Mouse (Mus musculus) frontal cortex, postnatal 14 days (tissue): ENCODE data around the gene Hist1h4d.
"Not testable (repeated sequence)": the region's sequence is repeated elsewhere in the genome, so short reads cannot be mapped to it uniquely, and the experiment has no call there.

Source experiments
- DNase-seq, 2 experiments: peaks; one replicate each; pipeline ENCODE4 v3.0.0; 2022; ENCODE audit warnings: low spot score in 2 of 2

Gene Hist1h4d

DNA sequence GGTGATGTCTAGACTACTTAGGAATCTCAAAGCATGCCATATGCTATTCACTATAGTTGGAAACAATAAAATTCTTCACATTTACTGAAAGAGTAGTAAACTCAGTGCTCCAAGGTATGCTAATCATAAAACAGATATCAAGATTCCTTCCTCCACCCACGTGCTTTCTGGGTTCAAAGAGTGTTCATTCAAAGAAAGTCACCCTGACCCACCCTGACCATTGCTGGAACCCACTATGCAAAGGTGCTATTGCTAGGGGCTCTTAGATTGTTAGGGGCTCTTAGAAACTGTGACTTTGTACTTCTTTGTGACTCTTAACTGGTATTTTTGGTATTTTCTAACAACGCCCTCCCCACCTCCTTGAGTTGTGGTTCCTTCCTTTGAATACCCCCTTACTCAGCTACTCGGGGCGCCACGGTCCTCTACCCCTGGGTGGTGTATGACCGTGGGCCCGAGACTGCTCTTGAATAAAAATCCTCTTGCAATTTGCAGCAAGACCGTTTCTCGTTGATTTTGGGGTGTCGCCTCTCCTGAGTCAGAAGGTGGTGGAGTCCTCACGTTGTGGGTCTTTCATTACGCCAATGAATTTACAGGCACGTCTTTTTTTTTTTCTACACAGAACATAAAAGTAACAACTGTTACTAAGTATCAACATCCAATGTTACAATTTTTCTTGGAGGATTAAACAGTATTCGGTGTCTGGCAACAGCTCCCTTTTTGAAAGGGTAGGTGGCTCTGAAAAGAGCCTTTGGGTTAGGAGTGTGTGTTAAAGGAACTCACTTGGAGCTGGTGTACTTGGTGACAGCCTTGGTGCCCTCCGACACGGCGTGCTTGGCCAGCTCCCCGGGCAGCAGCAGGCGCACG is 8.1 kb upstream of the Hist1h4d start:
- not testable (repeated sequence) for DNase-seq

DNA sequence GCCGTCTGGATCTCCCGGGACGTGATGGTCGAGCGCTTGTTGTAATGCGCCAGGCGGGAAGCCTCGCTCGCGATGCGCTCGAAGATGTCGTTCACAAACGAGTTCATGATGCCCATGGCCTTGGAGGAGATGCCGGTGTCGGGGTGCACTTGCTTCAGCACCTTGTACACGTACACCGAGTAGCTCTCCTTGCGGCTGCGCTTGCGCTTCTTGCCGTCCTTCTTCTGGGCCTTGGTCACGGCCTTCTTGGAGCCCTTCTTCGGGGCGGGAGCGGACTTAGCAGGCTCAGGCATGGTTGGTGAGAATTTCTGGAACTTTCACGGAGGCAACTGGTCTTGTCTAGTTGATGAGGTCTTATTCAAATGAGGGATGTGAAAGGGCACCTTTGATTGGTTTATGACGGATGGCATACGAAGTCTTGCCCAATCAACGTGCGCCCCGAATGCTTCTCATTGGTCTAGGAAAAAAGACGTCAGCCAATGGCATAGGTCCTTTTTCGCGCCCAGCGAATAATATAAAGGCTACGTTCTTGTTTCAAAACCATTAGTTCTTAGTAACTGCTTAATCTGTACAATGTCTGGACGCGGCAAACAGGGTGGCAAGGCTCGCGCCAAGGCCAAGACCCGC is 7.4 kb upstream of the Hist1h4d start, which contains the start of the genes Hist1h2bf and Hist1h2ad:
Gene Hist1h2bf (minus strand): TSS at position 299 of the 627 bp plus-strand sequence.
Gene Hist1h2ad (plus strand): TSS at position 484 of the 627 bp plus-strand sequence.
- DNase-seq, result peak; percentile 91 to 96

DNA sequence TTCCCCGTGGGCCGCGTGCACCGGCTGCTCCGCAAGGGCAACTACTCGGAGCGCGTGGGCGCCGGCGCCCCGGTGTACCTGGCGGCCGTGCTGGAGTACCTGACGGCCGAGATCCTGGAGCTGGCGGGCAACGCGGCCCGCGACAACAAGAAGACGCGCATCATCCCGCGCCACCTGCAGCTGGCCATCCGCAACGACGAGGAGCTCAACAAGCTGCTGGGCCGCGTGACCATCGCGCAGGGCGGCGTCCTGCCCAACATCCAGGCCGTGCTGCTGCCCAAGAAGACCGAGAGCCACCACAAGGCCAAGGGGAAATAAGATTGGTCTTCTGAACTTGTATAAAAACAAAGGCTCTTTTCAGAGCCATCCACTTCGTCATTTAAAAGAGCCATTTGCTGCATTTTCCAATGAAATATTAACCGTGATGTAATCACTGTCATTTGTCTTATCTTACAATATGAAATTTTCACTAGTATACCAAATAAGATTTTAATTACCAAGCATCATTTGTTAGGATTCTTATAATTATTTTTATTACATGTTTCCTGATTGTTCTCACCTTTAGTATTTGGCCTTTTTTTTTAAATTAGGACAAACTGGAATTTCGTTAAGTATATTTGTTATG is 6.7 kb upstream of the Hist1h4d start:
- not testable (repeated sequence) for DNase-seq

DNA sequence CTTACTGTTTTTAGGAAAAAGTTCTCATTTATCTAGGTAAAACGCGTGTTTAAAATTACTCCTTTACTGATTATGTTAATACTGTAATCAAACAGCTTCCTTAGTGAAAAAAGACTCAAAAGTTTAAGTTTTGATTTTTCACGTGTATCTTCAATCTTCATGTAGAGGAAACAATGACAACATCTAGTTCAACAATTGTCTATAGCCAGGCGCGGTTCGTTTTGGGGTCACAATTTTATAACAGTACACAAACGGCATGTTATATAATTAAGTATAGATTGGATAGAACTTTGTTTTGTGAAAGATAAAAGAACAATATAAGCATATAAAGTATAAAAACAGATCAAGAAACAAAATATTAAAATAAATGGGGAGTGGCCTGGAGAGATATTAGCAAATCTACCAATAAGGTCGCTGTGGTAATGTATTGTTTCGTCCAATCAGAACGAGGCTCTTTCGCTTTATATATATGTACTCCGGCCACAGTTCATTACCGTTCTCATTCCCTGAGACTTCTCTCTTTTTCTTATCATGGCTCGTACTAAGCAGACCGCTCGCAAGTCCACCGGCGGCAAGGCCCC is 6.0 kb upstream of the Hist1h4d start, which contains the start of gene Hist1h3d:
Gene Hist1h3d (plus strand): TSS at position 493 of the 581 bp plus-strand sequence.
- DNase-seq, result peak in 1 of 2 experiments; percentile 53

DNA sequence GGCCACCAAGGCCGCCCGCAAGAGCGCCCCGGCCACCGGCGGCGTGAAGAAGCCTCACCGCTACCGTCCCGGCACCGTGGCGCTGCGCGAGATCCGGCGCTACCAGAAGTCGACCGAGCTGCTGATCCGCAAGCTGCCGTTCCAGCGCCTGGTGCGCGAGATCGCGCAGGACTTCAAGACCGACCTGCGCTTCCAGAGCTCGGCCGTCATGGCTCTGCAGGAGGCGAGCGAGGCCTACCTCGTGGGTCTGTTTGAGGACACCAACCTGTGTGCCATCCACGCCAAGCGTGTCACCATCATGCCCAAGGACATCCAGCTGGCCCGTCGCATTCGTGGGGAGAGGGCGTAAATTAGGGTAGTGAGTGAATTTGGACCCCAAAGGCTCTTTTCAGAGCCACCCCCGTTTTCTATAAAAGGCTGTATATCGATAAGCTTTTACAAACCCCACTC is 5.5 kb upstream of the Hist1h4d start:
- DNase-seq, result not testable (repeated sequence)

DNA sequence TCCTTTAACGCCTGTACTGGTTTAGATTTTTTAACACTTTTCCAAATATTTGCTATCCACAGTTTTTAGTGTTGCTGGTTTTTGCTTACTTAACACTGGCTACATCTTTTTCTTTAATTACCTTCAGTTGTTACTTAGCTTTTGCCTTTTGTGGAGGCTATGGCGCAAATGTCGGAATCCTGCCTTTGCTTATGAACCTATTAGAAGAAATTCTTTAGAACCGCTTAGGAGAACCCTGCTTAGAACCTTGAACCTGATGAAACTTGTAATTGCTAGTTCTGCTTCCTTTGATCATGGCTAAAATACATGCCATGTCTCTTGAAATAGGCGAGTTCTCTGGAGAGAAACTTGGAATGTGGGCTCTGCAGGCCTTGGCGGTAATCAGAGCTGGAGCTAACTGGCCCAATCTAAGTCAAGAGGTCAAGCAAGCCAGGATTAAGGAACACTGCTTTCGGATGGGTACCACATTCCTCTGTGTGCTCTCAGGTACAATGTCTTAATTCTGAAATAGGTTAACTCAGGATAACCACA is 5.0 kb upstream of the Hist1h4d start:
- no peak for DNase-seq

DNA sequence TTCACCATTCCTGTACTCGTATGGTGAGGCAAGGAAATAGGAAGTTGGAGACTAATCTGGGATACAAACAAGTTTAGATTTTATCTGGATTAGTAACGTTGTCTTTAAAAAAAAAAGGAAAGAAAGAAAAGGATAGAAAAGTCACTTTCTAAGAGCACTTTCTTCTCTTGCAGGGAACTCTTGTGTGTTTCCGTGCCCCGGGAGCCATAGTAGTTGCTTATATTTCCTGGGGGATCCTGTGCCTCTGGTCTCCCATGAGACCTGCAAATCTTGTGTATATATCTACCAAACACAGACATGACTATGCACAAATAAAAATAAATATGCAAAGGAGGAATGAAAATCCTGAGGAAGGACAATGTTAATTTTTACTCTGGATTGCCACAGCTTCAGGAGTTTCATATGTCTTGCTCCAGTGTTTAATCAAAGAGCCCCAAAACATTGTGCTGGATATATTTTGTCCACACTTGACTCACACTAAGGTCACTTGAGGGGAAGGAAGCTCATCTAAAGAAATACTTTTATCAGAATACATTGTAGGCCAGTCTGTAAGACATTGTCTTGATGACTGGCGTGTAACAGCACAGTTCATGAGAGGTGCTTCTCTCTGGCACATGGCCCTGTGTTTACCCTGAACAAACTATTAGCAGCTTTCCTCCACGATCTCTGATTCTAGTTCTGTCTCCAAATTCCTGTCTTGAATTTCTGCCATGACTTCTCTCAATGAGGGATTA is 4.3 kb upstream of the Hist1h4d start:
- no peak for DNase-seq

DNA sequence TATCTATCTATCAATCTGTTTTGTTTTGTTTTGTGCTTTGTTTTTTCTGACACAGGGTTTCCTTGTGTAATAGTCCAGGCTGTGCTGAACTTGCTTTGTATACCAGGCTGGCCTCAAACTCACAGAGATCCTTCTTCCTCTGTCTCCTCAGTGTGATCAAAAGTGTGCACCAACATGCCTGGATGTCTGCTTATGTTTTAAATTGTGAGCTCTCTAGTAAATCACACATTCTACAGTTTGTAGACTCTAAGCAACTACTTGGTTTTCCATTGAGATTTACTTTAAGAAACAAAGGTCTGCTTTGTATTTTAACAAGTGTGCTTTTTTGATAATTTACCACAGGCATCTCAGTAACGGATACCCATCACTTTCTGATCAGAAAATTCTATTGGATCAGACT is 3.6 kb upstream of the Hist1h4d start:
- no peak for DNase-seq

DNA sequence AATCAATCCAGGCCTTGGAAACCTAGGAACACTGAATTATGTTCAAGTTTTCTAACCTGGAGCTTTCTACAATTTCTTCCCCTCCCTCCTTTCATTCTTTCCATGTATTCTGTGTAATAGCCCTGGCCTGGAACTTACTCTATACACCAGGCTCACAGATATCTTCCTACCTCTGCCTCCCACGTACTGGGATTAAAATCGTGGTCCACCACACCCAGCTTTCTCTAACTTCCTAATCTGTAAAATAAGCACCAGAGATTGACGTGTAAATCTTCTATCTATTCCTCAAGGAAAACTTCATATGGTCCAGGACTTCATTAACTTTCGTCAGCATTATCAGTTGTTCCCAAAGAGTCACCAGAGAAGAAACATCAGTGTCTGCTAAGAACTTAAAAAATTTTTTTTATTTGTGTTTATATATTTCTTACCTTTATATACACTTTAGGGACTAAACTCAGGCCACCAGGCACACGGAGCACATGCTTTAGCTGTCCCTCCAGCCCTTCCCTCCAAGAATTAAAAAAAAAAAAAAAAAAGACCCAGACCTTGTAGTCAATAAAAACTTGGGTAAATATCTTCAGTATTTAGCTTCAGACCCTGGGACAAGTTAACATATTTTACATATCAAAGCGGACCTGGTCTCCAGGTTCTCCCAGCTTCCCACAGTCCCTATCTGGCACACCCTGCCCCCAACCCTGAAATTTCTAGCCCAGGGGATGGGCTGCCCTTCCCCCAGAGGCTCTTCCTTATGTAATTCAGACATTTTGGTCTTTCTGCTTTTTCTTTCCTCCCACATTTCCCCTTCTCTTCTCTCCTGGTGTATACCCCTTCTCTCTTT is 1.0 kb downstream of the Hist1h4d start:
- no peak for DNase-seq

DNA sequence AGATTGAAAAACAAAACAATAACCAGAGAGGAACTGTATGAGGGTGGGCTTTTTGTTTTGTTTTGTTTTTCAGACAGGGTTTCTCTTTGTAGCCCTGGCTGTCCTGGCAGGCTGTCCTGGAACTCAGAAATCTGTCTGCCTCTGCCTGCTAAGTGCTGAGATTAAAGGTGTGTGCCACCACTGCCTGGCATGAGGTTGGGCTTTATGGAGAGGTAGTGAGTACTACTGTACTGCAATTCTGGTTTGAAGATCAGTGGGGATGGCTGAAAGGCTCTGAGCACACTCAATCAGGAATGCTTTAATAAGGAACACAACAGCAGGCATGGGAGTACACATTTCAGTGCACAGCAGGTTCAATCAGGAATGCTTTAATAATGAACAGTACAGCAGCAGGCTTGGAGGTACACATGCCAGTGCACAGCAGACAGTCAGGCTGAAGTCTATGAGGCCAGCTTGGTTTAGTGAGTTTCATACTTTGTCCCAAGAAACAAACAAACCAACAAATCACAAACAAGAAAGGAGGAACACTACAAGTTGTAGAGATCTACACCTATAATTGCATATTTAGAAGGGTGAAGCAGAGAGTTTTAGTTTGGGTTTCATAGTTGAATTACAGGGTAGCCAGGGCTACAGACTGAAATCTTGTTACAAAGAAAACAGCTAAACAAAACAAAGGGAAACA is 2.1 kb downstream of the Hist1h4d start:
- no peak for DNase-seq

DNA sequence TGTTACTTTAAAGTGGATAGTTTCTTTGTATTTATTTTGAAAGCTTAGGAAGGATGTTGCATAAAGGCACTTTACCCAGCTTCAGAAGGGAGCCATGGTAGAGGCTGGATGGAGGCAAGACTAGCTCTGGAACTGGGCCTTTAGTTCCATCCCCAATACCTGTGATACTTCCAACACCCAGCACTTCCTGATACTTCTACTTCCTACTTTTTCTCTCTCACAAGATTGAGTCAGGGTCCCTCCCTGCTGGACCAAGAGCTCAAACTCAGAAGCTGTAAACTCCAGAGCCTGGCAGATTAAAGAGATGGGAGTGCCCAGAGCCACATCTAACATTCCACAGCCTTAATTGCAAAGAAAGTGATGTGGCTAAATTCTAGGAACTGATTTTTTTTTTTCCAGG is 2.9 kb downstream of the Hist1h4d start:
- no peak for DNase-seq

DNA sequence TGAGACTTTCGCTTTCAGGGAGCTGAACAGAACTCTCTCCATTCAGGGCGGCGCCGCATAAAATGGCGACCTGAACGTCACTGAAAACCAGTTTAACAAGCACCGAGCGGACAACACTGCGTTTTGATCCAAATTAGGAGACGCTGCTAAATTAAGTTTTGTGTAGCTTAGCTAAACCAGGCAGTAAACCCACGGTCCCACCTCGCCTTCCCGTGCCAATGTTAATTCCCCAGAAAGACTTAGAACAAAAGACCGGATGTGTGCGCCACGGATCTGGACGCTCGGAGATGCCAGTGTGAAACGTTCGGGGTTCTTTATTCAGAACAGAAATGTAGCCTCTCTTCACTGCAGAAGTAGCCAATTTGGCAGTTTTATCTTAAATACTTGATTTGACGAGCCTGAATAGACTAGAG is 3.6 kb downstream of the Hist1h4d start:
- DNase-seq, result peak; percentile 30 to 65

DNA sequence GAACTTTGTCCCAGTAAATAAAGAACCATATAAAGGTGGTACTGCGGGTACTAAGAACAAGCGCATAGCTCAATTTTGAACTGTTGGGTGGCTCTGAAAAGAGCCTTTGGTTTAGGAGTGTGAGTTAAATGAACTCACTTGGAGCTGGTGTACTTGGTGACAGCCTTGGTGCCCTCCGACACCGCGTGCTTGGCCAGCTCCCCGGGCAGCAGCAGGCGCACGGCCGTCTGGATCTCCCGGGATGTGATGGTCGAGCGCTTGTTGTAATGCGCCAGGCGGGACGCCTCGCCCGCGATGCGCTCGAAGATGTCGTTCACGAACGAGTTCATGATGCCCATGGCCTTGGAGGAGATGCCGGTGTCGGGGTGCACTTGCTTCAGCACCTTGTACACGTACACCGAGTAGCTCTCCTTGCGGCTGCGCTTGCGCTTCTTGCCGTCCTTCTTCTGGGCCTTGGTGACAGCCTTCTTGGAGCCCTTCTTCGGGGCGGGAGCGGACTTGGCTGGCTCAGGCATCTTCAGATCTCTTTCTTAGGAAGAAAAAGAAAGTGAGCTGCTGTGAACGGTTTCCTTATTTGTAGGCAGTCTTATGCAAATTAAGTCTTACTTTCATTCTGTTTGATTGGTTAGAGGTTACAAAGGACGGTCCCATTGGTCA is 4.2 kb downstream of the Hist1h4d start:
- DNase-seq, result peak; percentile 57 to 65

DNA sequence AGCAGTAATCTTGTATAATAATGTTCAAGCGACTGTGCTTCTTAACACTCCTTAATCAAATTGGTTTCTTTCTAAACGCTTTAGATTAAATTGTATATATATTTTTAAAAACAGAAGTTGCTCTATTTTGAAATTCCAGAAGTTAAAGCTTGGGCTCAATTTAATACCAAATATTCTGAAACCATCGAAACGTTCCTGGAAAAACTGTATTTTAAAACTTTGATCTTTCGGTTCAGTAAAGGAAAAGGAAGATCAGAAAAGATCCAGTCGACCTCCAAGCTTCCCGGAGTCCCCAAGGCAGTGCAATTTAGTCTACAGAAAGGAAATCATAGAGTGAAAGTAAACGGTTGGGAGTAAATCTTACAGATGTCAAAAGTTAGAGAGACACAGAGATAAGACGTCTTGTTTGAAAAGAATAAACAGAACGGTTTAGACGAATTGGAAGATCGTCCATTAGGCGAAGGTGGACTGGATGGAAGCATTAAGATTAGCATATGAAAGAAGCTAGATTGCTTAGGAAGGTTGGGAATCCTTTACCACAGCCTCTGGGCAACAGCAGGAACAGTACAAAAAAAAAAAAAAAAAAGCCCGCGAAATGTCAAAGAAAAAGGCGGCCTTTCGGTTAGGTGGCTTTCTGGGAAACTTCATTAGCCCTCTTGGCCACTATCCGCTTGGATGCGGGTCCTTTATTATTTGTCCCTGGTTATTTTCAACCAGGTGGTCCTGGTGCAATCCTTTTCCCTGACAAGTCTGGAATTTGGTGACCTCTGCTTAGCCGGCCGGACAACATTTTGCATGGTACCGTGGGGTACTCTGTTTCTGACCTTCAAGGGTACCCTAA is 4.9 kb downstream of the Hist1h4d start:
- no peak for DNase-seq

DNA sequence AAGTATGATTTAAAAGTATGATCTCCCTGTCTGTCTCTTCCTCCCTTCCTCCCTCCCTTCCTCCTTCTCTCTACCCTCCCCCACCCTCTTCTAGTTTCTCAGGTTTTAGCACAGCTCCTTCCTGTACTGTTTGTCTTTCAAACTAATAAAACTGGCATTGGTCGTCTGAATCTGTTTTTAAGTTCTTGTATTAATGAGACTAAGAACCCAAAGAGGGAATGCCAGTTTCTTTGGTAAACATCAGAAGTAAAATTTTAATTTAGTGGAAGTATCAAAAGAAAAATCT is 5.5 kb downstream of the Hist1h4d start:
- no peak for DNase-seq

DNA sequence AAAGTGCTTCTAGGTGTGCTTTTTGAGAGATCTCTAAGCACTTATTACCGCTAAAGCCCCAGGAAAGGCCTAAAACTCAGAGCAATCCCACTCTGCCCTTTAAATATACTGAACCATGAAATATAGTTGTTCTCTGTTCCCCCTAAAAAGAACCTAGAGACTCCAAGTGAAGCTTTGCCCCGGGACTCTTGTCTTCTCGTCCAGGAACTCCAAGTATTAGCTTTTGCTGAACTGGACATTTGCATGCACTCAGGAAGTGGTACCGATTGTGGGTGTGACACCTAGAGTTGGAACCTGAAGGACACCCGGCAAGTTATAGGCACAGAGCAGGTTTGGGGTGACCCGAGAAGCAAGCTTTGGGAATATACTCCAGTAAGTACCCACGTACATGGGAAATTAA is 9.8 kb downstream of the Hist1h4d start:
- no peak for DNase-seq

DNA sequence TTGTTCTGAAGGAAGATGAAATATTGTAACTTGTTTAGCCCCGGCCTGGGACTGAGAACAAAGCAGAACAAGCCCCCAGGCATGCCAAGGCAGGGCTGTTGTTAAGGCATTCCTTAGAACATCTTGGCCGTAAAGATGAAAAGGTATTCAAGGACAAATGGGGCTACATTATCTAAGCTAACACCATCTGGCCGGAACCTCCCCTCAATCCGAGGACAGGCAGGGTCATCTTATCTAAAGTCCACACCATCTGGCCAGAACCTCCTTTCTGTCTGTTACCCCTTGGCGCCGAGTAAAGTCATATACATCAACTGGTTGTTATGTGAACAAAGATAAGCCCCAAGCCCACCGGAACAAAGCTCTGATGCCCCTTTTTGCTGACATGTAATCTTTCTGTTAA is 10.5 kb downstream of the Hist1h4d start:
- not testable (repeated sequence) for DNase-seq

DNA sequence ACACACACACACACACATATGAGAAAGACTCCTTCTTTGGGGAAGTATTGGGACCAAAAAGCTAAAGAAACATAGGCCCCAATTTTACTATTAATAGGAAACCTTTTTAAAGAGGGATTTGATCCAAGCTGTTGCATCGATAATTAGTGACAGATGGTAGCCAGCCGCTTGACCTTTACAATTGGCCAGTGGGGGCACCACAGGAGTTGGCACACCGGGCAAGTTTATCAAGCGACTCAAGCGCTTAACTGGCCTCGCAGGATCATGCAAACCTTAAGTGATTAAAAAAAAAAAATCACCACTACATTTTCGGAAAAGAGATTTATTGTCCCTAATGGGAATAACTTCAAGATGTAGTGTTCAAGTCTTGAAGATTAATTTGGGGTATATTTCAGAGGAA is 11.2 kb downstream of the Hist1h4d start:
- no peak for DNase-seq
